Mouse (Mus musculus) frontal cortex, postnatal 36 days (tissue): ENCODE measurements around the gene Lrpprc.
"Not testable (repeated sequence)": the region's sequence is repeated elsewhere in the genome, so short reads cannot be mapped to it uniquely, and the experiment has no call there.

Experiments used
- DNase-seq, 2 experiments: peaks; one replicate each; pipeline ENCODE4 v3.0.0; 2022; ENCODE audit warnings: low spot score in 2 of 2

Gene Lrpprc

DNA sequence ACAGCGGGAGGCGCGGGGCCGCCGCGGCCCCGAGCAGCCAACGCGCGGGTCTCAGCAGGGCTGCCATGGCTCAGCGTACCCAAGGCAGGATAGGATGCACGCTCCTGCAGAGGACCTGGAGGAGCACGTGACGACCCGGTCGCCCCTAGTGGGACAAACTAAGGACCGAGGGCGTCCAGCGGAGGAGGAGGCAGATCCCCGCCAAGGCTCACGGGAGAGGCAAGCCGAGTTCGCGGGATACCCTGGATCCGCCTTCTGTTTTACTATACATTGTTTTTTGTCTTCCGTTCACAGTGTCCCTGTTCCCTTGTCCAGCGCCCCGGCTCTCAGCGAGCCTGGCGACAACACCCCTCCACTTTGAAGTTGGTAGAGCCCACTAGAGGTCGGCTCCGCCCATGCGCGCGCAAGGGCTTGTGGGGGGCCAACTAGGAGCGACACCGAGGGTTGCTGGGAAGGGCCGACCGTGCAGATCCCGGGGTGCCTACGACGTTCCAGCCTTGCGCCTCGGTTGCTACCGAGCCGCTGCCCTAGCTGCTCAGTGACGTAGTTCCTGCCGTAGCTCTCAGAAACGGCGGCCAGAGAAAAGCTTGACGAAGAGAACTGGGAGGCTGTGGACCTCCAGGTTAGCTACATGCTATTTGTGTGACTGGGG is at the start of gene Lrpprc:
TSS of gene Lrpprc (minus strand) at position 343 of the 652 bp plus-strand sequence.
- DNase-seq, result peak; percentile 94 to 96

DNA sequence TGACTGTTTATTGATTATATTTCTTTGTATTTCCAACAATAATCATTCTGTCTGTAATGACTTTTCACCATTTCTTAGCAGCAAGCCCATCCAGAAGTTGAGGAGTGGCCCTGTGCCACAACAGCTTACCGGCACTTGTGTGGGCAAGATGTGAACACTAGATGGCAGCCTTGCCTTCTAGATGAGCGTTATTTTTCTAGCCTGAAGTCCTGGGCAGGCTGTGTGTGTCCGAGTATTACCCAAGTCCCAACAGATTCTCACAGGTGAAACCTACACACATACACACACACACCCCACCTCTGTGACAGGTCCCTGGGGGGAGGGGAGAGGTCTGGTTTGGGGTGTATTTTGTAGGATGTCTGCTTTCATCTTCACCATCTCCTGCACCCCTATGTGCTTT is 47.2 kb upstream of the Lrpprc start:
- peak; percentile 65 to 86 for DNase-seq

DNA sequence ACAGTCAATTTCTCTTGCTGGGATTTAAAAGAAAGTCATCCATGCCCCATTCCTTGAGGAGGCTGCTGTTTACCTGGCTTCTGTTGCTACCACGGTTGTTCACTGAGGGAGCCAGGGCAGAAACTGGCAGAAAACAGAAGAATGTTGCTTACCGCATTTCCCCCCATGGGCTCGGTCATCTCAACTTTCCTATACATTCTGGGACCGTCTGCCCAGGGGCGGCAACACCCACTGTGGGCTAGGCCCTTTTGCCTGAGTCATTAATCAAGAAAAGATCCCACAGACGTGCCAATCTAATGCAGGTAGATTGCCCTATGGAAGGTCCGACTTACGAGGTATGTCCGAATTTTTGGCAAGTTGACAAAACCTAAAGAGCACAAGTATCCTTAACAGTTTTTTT is 44.7 kb upstream of the Lrpprc start:
- DNase-seq, result no peak

DNA sequence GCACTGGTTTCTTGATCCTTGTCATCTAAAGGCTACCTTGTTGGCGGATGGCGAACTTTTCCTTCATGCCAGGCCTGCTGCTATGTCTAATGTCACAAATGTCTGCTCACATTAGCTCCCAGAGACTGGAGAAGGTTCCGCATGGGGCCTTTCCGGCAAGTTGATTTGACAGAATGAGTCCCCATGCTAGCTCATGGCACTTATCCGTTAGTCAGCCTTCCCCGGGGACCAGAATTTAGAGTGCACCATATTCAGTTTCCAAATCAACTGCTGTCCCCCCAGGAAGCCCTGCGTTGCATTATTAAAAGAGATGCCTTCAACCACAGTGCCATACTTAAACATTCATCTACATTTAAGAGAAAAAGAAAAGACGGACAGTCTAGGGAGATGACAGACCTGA is 41.8 kb upstream of the Lrpprc start:
- DNase-seq, result no peak

DNA sequence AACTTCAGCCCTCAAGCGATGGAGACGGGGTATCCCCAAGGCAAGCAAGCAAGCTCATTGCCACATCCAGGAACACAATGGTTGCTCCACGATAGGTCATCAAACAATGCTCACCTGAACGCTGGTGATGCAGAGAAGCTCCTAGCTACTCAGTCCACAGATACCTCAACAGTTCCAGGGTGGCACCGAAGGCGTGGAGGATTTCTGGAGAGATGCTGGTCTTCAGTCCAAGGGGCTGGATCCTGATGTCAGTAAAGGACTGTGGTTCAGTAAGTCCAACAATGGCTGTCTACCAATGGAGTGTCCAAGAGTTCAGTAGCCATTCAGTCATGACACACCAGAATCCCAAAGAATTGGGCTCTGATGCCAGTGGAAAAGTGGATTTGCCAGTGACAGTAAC is 37.7 kb upstream of the Lrpprc start:
- DNase-seq, result no peak

DNA sequence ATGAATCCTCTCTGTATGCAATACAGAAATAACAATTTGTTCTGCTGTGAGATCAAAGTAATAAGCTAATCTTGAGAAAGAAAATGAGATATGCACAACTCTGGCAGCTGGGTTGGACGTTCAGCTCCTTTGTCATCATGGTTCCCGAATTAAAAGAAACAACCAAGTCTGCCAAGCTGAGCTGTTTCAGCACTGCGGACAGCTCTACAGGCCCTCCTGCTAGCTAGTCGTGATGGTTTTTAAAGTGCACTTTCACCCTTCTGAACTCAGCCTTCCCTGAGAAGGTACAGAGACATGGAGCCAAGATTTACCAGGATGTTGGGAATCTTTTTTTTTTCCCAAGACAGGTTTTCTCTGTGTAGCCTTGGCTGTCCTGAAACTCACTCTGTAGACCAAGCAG is 30.0 kb upstream of the Lrpprc start:
- no peak for DNase-seq

DNA sequence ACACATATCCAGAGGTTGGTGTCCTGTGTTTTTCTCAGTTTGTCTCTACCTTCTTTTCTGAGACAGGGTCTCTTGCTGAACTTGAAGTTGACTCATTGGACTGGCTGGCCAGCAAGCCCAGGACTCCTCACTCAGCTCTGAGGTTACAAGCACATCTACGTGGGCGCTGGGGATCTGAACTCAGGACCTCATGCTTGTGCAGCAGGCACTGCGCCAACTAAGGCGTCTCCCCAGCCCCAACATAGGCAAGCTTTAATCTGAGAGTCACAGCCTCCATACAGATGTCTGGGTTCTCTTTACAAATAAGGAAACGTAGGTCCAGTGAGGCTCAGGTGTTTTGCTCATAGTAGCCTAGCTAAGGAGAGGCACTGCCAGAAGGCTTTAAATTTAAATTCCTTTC is 27.8 kb upstream of the Lrpprc start:
- no peak for DNase-seq

DNA sequence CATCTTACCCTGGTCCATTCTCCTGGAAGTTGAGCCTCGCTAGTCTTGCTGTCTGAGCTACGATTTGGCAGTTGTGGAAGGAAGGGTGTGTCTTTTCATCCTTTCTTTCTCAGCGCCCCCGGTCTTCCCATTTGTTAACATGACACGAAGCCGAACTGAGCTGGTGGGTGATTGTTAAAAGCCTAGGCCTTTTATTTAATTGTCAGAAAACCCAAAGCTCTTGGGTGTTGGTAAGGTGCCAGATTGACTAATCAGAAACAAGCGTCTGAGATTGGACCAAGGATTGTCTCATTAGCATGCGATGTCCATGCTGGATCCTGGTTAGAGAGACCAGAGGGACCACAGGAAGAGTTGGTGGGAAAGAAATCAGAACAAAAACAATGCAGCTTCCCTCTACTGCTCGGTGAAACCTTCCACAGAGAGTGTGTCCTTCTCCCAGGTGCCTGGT is 25.4 kb upstream of the Lrpprc start:
- DNase-seq, result no peak

DNA sequence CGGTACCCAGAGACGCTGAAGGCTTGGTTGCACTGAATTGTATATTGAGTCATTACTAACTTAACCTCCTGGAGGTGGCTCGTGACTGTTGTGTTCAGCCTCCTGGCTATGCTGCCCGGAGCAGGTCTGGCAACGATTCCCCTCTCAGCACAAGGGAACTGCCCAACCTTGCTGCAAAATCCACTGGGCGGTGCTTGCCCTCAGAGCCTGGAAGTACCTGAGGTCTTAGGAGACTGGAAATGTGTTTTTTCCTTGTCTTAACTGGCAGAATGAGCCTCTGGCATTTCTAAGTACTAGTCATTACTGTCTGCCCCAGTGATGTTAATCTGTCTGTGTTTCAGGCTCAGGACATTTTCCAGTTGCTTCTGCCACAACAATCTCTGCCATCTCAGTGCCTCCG is 24.3 kb upstream of the Lrpprc start:
- no peak for DNase-seq

DNA sequence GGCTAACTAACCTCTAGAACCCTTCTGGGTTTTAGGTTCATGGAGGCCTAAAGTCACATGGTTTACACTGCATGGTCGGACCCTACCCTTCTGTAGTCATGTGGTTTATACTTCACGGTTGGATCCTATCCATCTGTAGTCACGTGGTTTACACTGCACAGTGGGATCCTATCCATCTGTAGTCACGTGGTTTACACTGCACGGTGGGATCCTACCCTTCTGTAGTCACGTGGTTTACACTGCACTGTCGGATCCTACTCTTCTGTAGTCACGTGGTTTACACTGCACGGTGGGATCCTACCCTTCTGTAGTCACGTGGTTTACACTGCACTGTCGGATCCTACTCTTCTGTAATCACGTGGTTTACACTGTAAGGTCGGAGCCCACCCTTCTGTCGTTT is 23.6 kb upstream of the Lrpprc start:
- not testable (repeated sequence) for DNase-seq

DNA sequence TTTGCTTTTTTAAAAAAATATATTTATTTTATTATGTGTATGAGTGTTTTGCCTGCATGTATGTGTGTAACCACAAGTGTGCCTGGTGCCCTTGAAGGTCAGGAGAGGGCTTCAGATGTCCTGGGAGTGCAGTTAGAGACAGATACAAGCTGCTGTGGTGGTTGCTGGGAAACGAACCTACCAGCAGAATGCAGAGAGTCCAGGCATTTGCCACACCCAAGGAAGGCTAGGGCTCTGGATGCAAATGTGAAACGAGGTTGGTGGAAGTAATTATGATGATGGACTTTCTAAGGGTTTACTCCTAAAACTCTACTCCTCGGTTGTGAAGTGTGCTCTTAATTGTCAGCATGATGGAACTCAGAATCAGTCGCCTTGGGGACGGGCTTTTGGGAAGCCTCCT is 1.4 kb upstream of the Lrpprc start:
- no peak for DNase-seq

DNA sequence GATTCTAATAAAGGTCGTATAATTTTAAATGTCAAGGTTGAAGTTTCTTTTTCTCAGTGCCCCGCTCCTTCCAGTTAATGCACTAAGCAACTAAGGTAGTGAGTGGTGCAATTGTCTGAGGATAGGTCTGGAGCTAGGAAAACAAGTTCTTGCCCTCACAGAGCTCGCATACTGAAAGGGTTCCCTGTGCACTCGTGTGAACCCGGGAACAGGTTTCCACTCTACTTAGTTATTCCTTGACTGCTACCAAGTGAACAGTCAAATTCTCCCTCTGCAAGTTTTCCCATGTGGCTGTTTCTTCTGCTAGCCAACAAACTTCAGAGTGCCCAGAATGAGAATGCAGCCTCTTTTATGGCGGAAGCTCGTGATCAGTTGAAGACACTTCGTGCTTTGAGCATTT is 567 bp upstream of the Lrpprc start:
- no peak for DNase-seq

DNA sequence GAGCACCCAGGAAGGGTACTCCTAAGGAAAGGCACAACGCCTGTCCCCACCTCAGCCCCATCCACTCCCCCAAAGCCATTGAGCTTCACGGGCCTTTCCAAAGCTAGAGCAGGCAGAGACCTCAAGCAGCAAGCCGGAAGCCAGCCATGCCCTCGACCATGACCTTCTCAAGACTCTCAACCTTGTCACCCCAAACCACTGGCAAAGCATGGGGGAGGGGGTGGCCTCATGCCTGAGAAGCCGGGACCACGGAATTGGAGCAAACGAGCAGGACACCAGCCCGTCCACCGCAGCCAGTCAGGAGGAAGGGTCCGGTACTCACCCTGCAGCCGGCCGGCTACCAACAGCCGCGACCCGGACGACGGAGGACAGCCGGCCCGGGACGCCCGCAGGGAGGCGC is 546 bp downstream of the Lrpprc start:
- DNase-seq, result no peak

DNA sequence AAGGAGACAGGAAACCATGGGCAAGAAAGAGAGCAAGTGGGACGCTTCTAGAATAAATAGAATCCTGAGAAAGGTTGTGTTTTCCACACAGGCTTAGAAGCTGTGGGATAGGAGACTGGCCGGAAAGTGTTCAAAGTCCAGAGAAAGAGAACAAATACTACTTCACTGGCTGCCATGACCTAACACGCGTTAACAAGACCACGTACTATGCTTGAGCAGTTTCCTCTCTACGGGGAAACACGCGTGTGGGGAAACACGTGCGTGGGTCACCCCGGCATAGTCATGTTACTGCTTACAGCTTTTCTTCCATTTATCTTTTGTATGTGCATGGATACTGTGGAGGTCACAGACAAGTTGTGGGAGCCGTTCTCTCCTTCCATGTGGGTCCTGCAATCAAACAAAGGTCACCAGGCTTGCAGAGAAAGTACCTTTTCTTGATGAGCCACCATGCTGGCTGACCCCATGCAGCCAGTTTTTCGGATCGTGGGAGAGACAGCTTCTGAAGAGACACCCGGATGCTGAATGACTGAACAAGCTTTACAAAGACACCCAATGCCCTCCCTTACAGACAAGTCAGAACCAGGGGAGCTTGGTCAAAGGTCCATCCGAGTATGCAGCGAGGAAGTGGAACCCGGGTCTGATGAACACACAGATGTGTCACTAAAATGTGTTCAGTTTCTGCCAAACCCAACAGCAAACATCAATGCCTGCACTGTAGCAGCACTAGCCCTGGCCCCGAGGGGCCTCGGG is 2.0 kb downstream of the Lrpprc start:
- no peak for DNase-seq

DNA sequence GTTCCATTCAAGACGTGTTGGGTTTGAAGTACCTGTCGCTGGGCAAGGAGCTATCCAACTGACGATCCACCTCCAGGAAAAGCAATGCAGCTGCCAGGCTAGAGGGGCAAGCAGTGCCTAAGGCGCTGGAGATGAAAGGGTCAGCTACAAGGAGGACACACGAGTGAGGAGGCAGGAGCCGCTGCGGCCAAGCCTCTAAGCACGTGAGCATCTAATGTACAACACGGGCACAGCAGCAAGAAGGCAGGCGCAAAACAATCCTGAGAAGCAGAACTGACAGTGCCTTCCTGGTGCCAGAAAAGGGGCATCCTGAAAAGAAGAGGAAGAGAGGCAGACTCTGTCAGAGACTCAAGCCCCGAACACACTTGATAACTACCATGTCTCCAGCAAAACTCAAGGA is 3.1 kb downstream of the Lrpprc start:
- DNase-seq, result no peak

DNA sequence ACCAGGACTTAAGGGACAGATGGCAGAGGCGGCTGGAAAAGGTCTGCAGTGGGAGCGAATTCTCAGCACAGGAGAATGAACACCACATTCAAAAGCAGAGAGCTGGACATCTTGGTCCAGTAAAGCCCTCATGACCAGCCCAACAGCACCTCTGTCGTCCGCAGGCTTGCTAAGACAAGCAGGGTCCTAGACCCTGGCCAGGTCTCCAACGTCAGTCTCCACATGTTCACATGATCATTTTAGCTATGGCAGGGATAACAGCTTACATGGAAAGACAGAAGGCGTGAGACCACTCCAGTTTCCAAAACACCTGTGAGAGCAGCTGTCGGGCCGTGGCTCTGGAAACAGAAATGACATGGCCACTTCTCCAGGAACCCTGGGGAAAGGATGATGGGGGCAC is 3.7 kb downstream of the Lrpprc start:
- no peak for DNase-seq

DNA sequence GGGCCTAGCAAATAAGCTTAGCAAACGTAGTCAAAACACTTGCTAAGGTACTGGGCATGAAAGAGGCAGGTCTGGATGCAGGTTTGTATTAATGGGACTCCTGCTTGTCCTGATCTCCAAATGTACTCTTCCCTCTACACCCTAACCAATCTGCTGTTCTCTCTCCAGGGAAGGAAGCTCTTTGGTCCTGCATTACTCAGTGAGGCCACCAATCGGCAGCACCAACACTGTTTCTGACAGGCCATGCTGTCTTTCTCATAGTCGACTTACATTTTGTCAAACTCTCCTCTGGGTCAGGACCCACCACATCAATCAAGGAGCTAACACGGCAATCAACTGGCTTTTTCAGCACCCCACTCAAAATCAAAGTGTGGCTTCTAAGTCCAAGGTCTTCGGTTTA is 5.4 kb downstream of the Lrpprc start:
- DNase-seq, result no peak

DNA sequence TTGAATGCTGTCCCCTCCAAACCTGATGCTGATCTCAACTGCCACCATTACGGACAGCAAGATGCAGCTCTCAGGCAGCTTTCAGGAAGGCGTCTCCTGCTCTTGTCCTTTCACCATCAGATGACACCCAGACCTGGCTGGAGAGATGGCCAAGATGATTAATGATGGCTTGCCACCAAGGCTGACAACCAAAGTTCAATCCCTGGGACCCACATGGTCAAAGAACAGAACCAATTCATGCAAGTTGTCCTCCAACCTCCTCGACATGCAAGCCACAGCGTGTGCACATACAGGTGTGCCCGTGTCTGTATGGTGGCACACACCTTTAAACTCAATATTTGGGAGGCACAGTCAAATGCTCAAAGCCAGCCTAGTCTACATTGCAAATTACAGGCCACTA is 7.1 kb downstream of the Lrpprc start:
- DNase-seq, result no peak

DNA sequence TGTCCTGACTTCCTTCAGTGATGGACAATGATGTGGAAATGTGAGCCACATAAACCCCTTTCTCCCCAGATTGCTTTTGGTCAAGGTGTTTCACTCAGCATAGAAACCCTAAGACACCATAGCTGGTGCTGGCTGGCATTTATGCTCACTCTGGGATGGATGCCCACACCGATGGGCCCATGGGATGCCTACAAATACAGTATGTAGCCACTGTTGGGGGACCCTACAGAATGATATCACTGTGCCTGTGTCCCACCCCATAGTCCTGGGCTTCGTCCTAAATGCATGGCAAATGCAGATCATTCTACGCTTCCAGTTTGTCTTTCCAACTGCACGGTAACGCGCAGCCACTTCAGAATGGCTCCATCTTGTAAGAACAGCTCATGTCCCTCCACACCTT is 10.3 kb downstream of the Lrpprc start:
- no peak for DNase-seq

DNA sequence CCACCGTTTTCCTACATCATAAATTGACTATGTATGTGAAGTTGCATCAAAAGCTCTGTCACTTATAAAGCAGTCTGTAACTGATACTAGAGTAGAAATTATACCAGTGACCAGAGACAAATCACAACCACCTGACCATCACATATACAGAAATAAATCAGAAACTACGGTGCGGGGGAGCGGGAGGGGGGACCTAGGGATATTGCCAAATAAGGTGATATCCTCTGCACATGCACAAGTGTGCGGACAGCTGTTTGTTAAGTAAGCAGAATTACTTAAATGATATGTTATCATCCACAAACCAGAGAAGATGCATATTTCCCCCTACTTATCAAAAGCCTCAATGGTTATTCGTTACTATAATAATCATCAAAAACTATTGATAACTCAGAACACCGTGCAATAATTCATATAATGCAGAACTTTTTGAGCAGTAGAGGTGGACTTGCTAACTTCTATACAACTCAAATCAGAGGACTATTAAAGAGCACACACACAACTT is 12.1 kb downstream of the Lrpprc start:
- DNase-seq, result no peak

DNA sequence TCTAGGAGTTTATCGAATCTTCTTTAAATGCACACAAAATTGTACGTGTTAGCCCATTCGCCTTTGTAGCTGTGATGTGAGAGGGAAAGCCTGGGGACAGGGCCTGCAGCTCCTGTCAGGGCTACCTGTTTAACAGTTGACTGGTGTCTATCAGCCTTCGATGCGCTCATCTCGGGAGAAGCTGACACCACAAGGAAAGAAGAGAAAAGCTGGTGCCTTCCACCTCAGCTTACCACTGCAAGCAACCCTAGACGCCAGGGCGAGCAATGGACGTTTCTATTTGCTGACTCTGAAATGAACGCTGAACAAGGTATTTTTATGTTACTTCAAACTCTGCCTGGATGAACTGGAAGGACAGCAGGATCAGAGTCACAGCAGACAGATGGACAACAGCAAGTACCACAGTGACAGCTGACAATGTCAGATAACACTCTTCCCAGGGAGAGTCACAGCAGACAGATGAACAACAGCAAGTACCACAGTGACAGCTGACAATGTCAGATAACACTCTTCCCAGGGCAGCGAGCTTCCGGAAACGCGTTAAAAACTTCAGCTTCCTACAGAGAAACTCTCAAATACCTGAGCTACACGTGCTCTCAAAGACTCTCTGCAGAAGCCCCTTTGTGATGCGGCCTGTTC is 14.1 kb downstream of the Lrpprc start:
- no peak for DNase-seq

DNA sequence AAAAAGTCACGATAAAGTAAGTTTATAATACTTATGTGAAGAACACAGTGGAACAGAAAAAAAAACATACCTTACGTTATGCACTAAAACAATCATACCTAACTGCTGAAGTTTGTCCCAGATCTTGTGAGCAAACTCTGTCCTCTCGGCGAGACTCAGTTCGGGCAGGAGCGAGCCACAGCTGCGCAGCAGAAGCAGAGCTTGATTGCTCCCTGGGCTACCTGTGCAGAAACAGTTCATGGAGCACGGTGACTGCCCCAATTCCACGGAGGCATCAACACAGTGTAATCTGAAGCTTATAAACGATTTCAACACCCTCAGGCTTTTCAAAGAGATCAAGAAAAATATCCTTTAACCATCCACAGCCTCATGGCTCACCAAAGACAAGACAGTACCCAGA is 15.3 kb downstream of the Lrpprc start:
- DNase-seq, result no peak

DNA sequence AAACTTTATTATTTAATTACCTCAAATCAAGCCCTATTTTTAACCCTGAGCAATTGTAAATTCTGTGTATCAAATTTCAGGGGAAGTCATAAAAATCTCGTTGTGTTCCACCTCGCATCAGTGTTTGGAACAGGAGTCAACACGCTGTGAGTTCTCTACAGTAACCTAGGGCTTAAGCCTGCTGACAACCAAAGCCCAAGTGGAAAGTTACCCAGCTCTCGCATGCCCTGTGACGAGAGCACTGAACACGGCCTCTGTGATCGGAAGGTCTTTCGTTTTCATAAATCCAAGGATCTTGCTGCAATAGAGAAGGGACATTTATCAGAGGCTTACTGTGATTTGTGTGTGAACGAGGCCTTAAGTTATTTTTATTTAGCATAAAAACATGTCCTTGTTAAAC is 18.7 kb downstream of the Lrpprc start:
- DNase-seq, result no peak
